Mouse (Mus musculus) neural tube, embryonic 10.5 days (tissue): ENCODE measurements around the gene Ctsr.
"Not testable (repeated sequence)": the region's sequence is repeated elsewhere in the genome, so short reads cannot be mapped to it uniquely, and the experiment has no call there.

ENCODE experiments used
- DNase-seq: peaks from one replicate; pipeline ENCODE4 v3.0.0-alpha.2; 2017; ENCODE audit warnings: low spot score; ENCODE audit errors: extremely low spot score

Gene Ctsr

GRCm38 (mm10) chr13:61164156-61164555 is at the start of gene Ctsr:
Ctsr (minus strand) TSS chr13:61164256.
- DNase-seq = no peak

GRCm38 (mm10) chr13:61203310-61203709 is 39.3 kb upstream of the Ctsr start, which contains the start of gene Cts6:
Cts6 (minus strand) TSS chr13:61203410.
- DNase-seq = no peak

GRCm38 (mm10) chr13:61185151-61185933 is 21.3 kb upstream of the Ctsr start:
- DNase-seq = not testable (repeated sequence)

GRCm38 (mm10) chr13:61164622-61165021 is 566 bp upstream of the Ctsr start:
- DNase-seq = no peak
